Mouse (Mus musculus) small intestine, adult 2 months (tissue): ENCODE results near the gene Rapgef3.

Source experiments
- CTCF ChIP-seq: fragments of 200-500 bp; IDR thresholded peaks from 2 replicates; pipeline ENCODE4 v1.5.1; 2012; ENCODE audit warnings: low read depth, mild to moderate bottlenecking, control low read depth, inconsistent platforms, low read length, moderate library complexity, mixed read lengths; ENCODE audit not compliant: insufficient replicate concordance, insufficient read length; ENCODE audit errors: extremely low read depth
- POLR2A ChIP-seq: fragments of 200-500 bp; IDR thresholded peaks from 2 replicates; pipeline ENCODE4 v1.6.1; 2012; ENCODE audit warnings: low read depth, mild to moderate bottlenecking, control low read depth, inconsistent platforms, low read length, moderate library complexity

- TF ChIP-seq CTCF, result no peak
- no peak for TF ChIP-seq POLR2A
These were observed 40.1 kb upstream of the Rapgef3 start for GRCm38 (mm10) chr15:97807867-97808266.
